Mouse (Mus musculus) kidney, adult 11 months (tissue): ENCODE data around the gene Gm10337.
A peak's percentile ranks its signal among the peaks of the same experiment; 100 is the strongest.

Experiments
- DNase-seq: peaks from one replicate; pipeline ENCODE4 v3.0.0; 2022

The Gm10337 gene

DNA sequence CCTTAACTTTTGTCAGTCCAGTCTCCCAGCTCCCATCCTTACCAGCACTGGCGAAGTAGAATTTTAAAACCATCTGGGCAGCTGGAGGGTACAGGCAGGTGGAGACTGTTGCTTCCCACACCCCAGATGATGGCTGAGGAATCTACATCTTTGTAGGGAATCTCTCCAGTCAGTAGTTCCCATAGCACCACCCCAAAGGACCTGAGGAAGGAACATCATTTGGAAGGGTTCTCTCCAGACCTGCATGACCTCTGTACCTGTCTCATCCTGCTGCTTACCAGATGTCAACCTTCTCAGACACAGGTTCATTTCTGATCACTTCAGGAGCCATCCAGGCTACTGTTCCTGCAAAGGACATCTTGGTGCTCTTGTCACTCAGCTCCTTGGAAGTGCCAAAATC lies at the start of gene Gm10337:
Gene Gm10337, plus strand, starts transcription at position 276 of the 400 bp plus-strand sequence.
- no peak for DNase-seq

DNA sequence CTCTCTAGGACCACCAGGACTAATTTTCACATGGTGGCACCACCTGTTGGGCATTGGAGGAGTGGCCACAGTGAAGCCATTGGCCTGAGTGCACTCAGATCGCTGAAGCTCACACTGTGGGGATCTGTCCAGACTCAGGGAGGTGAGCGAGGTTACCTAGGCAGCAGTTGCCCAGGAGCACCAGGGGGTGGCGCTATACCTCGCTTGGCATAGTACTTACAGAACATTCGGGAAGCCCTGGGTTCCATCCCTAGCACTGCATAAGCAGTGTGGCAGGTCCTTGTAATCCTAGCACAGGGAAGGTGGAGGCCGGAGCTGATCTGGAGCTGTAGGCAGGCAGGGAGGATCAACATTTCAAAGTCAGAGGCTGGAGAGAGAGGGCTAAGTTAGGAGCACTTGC lies 47.5 kb upstream of the Gm10337 start:
- no peak for DNase-seq

DNA sequence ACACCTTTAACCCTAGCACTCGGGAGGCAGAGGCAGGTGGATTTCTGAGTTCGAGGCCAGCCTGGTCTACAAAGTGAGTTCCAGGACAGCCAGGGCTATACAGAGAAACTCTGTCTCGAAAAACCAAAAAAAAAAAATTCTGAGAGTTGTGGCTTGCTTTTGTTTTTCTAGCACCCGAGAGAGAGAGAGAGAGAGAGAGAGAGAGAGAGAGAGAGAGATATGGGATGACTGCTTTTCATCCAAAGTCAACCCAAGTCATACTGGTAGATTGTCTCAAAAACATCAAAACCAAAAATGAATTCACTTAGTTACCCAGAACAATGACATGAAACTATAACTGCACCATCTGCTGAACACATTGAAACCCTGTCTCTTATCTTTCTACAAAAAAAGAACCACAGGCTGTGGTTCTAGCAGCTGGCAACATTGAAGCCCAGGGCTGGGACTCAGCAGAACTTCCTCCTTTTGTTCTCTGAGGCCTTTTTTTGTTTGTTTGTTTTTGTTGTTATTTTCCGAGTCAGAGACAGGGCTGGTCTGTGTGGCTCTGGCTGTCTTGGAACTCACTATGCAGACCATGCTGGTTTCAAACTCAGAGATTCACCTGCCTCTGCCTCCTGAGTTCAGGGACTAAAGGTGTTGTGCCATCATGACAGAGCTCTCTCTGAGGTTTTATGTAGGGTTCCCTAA lies 45.3 kb upstream of the Gm10337 start:
- no peak for DNase-seq

DNA sequence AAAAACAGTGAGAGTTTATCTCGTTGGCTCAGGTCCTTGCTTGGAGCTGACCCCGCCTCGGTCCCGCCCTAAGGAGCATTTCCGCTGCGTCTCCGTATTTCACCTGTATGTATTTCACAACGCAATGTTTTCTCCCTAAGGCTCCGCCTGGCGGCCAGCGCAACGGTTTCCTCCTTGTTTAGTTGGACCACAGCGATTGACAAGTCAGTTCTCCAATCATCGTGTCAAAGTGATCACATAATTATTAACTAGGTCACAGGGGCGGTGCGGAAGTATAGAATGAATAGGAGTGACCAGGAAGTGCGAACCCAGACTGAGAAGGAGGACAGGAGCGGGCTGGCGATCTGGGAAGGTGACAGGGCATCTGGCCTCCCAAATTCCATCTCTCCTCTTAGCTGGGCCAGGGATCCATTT lies 44.6 kb upstream of the Gm10337 start, which contains the start of gene Prr13:
Gene Prr13, plus strand, starts transcription at position 125 of the 414 bp plus-strand sequence.
- peak; percentile 98 for DNase-seq

DNA sequence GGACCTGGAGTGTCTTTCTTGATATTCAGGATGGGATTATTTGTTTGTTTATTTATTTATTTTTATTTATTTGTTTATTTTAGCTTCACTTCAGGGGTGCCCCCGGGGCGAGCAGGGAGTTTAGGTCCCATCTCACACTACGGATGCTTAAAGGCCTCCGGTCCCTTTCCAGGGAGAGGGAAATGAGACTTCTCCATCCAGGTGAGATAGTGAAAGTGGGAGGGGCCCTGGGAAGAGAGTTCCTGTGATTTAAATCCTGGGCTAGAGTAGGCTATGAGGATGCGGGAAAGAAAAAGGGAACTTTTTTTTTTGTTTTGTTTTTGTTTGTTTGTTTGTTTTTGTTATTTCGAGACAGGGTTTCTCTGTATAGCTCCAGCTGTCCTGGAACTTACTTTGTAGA lies 44.1 kb upstream of the Gm10337 start:
- DNase-seq, result no peak

DNA sequence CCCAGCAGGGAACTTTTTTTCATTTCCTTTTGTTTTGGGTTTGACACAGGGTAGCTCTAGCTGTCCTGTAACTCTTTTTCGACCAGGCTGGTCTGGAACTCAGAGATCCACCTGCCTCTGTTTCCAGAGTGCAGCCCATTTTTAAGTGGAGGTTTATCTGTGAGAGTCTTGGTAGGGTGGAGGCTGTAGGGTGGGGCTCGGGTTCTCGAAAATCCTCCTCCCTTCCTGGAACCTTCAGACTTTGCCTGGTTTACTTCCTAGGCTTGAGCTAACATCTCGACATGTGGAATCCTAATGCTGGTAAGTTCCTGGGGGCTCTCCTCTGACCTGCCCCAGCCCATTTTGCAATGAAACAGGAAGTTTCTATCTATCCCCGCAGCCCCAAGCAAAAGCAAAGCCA lies 43.7 kb upstream of the Gm10337 start:
- no peak for DNase-seq

DNA sequence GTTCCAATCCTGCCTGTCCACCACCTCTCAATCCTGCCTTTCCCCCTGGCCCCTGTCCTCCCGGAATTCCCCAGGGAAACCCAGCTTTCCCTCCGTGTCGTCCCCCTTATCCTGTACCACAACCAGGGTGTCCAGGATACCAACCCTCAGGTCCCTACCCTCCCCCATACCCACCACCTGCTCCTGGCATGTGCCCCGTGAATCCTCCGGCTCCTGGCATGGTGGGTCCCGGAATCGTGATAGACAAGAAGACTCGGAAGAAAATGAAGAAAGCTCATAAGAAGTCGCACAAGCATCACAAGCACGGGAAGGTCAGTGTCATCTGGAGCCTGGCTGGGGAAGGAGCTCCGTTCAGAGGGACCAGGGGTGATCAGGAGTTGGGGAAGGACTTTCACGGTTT lies 43.1 kb upstream of the Gm10337 start:
- DNase-seq, result no peak

DNA sequence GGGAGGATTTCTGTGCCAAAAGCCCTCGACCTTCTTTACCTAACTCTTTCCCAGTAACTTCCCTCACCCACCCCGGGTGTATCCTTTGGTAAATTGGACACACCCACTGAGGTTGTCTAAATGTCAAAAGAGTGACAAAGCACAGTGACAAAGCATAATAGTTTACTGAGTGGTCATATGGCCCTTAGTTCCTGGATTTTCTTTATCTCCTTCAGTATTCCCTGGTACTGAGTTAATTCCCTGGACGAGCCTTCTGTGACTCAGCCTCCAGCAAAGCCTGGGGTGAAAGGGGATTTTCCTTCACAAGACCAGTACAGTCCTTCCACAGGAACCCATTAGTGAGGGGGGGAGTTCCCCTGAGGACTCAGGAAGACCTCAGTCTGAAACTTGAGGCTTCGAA lies 42.6 kb upstream of the Gm10337 start:
- DNase-seq, result no peak

DNA sequence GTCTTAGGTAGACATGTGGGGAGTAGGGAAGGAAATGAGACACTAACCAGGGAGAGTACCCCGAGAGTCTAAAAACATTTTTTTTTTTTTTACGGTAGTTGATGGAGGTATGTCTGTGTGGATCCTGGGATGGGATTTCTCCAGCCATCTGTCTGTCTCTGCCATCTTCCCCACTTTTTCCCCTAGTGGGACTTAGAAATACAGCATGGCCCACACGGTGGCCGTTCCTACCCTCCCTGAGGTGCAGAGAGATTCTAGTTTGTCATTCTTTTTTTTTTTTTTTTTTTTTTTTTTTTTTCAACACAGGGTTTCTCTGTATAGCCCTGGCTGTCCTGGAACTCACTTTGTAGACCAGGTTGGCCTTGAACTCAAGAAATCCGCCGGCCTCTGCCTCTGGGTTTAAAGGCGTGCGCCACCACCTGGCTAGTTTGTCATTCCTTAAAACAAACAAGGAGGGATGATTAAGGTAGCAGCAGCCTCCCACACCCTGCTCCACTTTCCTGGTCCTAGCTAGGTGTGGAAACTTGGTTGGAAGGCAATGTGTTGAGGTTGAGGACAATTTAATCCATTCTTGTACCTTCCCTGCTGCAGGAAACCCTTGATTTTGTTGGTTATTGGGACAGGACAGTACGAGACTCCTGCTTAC lies 42.0 kb upstream of the Gm10337 start:
- DNase-seq, result no peak

DNA sequence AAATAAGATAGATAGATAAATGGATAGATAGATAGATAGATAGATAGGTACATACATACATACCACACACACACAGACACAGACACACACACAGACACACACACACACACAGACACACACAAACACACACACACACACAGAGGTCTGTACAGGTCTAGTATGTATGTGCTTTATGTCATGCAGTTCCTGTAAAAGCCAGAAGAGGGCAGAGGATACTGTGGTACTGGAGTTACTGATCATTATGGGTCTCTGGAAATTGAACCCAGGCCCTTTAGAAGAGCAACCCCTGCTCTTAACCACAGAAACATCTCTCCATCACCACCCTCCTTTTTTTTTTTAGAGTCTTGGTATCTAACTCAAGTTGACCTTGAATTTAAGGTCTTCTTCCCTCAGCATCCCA lies 39.9 kb upstream of the Gm10337 start:
- DNase-seq, result no peak

DNA sequence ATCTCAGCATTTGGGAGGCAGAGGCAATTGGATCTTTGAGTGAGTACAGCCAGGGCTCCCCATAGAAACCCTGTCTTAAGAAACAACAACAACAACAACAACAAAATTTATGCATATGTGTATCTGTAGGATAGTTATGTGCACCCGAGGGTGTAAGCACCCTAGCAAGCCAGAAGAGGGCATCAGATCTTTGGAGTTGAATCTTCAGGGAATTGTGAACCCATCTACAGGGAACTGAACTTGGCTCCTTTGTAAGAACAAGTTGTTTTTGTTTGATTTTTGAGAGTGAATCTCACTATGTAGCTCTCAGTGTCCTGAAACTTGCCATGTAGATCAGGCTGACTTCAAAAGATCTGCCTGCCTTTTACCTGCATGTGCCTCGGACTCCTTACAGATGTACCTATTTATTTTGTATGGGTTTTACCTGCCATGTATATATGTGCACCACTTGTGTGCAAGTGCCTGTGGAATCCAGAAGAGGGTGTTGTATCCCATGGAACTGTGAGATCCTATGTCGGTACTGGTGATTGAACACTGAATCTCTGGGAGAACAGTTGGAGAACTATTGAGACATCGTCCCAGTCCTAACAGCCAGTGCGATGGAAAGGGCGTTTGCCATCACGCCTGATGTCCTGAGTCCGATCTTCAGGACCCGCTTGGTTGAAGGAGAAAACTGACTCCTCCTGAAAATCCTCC lies 34.7 kb upstream of the Gm10337 start:
- no peak for DNase-seq

DNA sequence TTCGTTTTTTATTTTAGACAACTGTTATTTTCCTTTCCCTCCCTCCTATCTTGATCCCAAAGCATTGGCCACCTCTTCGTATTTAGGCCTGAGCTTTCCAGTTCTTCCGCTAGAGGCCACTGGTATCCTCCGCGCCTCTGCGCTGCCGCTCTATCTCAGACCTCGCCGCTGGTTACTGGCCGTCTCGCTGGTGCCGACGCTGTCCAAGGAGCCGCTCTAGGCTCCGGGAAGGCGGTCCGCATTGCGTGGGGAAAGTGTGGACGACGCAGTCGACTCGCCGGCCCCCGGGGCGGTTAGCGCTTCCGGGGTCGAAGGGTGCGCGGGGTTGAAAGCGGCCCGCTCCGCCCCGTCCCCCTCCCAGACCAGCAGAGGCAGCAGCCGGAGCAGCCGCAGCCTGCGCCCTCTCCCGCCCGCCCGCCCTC lies 33.3 kb upstream of the Gm10337 start, which contains the start of gene Pcbp2:
Gene Pcbp2, plus strand, starts transcription at position 357 of the 422 bp plus-strand sequence.
- DNase-seq, result peak; percentile 97

DNA sequence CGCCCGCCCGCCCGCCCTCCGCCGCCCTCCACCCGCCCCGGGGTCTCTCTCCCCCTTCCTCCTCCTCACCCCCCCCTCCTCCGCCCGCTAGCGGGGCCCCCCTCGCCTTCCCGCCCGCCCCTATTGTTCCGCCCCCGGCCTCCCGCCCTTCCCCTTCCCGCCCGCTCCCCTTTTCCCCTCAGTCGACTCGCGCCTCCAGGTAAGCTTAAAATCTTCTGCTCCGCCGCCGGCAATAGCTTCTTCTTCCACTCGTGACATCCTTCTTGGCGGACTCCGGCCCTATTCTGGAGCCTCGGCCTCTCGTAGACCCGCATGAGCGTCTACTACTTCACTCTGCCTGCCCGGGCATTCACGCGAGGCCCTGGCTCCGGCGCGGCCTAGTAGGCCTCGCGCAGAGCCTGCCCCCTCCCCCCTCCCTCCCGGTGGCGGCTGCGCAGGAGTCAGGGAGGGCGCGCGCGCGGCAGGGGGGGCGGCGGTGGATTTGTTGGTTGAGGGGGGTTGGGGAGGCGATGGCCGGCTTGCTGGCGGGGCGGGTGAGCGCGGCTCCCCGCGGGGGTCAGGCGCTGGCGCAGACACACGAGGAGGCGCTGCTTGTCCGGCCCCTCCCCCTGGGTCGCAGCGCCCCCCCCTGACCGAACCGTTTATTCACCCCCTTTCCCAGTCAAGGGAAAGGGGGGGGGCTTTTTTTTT lies 32.8 kb upstream of the Gm10337 start:
- peak; percentile 79 for DNase-seq

DNA sequence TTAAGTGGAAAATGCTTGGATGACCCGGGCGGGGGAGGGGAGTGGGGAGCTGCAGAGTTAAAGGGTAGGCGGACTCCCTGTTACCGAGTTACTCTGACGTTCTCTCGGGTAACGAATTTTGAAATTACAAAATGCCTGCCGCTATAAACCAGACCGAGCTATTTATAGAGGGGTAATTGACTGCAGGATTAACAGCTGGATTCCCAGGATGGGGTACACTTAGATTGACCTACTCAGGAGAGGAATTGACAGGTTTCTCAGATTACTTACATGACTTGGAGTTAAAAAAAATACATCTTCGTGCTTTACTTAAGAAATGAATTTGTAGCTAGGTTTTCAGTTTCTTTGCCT lies 32.3 kb upstream of the Gm10337 start:
- DNase-seq, result no peak

DNA sequence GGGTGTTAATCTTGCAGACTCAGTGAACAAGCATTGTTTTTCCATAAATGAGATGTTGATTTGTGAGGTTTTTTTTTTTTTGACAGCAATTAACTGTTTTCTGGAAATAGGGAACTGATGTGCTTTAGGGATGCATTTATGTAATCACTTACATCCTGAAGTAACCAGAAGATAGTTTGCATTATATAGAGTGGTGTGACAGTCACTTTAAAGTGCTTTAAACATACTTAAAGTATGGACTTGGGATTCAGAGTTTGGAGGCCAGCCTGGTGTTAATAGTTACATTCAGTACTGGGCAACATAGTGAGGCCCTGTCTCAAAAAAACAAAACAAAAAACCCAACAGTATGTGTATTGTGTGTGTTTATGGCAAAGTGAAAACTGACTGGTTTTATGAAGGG lies 31.8 kb upstream of the Gm10337 start:
- no peak for DNase-seq

DNA sequence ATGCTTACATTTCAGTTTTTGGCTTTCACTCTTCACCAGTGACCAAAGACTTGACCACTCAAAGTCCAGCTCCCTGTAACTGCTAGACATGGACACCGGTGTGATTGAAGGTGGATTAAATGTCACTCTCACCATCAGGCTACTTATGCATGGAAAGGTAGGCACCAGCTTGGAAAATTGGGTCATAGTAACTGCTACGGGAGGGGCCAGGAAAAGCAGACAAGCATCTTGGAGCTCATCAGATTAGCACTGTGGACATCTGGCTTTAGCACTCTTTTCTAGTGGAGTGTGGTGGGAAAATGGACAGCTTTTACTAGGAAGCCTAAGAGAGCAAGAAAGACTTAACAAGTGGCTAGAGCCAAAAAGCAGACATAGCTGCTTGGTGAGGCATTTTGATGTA lies 30.3 kb upstream of the Gm10337 start:
- DNase-seq, result no peak

DNA sequence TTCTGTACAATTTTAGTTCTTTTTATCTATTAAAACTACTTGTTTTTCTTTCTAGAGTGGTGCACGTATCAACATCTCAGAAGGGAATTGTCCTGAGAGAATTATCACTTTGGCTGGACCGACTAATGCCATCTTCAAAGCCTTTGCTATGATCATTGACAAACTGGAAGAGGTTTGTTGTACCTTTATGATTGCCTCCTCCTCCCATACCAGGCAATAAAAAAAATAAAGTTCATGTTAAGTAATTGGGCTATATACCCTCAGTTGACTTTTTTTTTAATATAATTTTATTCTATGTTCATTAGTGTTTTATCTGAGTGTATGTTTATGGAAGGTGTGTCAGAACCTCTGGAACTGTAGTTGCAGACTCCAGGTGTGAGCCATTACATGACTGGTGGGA lies 29.0 kb upstream of the Gm10337 start:
- DNase-seq, result no peak

DNA sequence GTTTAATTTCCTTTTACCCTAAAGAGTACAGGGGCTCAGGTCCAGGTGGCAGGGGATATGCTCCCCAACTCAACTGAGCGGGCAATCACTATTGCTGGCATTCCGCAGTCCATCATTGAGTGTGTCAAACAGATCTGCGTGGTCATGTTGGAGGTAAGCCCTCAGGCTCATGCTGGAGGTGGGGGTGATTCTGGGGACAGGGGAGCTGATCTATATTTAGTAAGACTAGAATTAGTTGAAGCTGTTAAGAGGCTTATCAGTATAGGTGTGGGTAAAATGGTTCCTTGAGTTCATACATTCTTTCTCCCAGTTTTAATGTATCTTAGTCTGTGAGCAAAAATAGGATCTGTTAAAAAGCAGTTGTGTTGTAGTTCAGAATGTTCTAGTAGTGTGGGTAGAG lies 20.4 kb upstream of the Gm10337 start:
- no peak for DNase-seq

DNA sequence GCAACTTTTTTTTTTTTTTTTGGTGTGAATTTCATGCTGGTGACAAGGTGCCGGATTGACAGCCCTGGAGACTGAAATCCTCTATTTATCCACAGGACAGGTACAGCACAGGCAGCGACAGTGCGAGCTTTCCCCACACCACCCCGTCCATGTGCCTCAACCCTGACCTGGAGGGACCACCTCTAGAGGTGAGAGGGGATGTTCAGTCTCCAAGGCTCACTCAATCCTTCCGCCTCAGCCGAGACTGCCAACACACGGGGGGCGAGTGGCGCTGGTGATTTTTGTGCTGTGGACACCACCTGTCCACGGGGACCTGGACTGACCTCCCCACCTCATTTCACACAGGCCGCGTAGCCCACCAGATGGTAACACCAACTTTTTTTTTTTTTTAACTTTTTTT lies 17.7 kb upstream of the Gm10337 start:
- no peak for DNase-seq

DNA sequence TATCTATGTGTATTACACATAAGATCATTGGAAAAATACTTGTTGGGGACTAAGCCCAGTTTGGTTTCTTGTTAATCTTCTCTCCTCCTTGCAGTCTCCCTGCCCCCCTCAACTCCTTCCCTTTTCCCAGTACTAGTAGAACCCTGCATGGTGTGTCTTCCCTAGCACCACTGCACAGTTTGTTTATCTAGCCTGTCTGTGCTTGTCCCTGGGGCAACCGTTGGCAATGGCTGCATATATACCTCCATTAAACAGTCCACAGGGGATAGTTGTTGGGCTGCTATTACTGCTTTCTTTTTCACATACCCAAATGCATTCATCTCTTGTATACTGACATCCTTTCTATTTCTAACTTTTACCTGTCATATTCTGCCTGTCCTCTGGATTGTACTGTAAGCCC lies 15.9 kb upstream of the Gm10337 start:
- no peak for DNase-seq

DNA sequence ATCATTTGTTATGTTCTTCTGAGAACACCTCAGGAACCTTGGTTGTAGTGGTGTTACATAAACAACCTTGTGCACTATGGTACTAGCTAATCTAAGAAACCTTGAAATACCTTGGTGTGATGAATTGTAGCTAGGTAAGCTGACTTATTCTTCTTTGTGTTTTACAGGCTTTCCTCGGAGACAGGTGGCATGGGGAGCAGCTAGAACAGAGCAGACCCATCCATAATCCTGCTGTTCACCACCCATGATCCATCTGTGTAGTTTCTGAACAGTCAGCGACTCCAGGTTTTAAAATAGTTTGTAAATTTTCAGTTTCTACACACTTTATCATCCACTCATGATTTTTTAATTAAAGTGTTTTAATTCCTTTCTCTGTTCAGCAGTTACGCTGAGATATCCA lies 5.2 kb upstream of the Gm10337 start:
- no peak for DNase-seq

DNA sequence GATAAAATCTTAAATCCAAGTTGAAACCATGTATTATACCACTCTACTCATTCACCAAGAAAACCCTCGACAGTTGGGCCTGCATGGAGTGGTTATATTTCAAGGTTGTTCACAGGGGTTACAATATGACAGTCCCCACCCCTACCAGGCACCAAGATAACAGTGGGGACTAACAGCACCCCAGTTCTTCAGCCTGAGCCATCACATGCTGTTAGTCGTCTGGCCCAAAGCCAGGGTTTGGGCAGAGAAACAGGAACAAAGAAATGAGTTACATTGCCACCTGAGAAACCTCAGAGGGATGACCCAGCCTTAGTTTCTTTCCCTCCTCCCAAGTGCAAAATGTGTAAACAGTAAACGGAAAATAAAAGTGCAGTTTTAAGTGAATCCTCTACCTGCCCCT lies 4.2 kb upstream of the Gm10337 start:
- no peak for DNase-seq

DNA sequence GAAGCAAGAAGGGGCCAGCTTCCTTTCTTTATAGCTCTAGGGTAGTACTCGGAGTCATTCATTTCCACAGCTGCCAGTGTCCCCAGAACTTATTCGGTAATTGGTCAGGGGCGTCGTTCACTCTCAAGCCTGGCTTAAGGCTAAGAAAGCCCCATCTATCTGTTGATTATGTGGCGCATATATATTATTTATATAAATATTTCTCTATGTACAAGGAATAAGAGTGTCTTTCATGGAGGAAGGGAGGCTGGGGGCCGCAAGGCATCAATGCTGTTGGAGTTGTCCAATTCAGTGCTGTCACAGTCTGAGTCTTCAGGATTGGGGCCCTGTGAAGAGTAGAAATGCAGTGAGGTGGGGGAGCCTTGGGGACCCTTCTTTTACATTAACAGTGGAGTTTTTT lies 3.7 kb upstream of the Gm10337 start:
- DNase-seq, result no peak

DNA sequence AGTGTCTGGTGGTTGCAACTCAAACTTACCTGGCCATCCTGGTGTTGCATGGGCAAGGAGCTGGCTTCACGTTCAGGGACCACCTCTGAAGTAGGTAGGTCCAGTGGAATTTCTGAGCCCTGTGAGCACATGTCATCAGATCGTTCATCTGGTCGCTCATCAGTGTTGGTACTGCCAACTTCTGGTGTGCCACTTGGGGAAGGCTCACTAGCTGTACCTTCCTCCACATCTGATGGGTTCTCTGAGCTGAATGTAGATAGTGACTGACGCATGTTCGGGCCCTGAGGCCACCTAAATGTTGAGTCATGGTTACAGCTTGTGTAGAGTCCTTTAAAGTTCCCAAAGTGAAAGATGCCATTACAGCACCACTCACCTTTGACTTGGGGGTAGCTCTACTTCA lies 3.0 kb upstream of the Gm10337 start:
- DNase-seq, result no peak
